Mouse (Mus musculus): Measurements from ENCODE around the gene Blzf1.

Blzf1 gene

DNA sequence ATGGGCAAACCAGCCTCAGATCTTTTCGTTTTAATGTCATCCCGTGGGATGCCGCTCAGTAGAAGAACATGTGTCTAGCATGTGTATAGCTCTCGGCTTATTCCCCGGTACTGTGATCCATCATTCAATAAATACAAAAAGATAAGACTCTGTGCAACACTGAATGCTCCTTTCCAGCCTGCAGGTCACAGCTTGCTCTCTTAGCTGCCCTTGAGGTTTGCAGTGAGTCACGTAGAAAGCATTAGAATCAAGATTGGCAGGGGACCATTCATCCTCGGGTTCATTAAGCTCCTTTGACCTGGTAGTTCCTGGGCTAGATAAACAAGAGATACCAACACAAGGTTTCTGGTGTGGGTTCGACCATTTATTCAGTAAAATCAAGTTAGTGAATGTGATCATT is 64.5 kb downstream of the Blzf1 start:
- in situ Hi-C loops (cut with MboI; ENCODE audit: low sequenced_read_pairs) = no loop called here

DNA sequence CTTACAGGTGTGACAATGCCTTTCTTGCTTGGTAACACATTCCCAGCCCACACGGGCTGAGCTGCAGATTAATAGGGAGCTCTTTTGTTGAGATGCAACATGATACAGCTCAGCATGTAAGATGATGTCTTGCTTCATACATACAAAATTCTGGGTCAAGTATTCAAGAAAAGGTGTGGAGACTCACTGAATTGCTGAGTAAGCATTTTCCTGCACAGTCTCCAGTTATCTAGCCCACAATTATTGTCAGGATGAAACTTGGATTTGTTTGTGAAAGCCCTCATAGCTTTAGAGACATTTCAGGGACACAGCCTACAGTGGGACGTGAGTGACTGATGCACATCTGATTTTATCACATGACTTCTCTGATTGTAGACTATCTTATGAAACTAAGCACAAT is 65.8 kb downstream of the Blzf1 start:
- in situ Hi-C loops (cut with MboI; ENCODE audit: low sequenced_read_pairs) = no loop called here

Data from CH12F3 (cell line).